ENCODE assay signal across 21 mouse cellular contexts in genomic region chr12:59821698-59822097, GRCm38 (mm10).
A peak's percentile ranks its signal among the peaks of the same experiment; 100 is the strongest.
DNase-seq lines count a peak whose midpoint lies in the region; ATAC-seq and TF ChIP-seq lines count a peak whose summit lies in the region.
"Had no signal": no experiment of that assay in that cellular context is flagged by ENCODE, and none has a peak within 500 bp of the region (broad histone marks: within the 10 kb centered on the region; RNA-seq: fewer than 3 reads in every experiment).

No protein-coding gene starts in this region.

- TF ChIP-seq EP300 in stomach, postnatal 0 days (optimal IDR thresholded peaks at IDR 0.05): no peak

- H3K27ac ChIP-seq in heart, embryonic 11.5 days (ENCODE audit: low read depth, low read length): no peak overlapping the region
- peak overlapping the region; percentile 49; the same call in 1 of the 2 replicates for H3K27ac ChIP-seq in stomach, embryonic 16.5 days (ENCODE audit: low read length)
- no peak overlapping the region for H3K27ac ChIP-seq in stomach, postnatal 0 days (replicated peaks)

- H3K4me3 ChIP-seq in heart, embryonic 11.5 days (ENCODE audit: low read depth, low read length): no peak overlapping the region
- no peak overlapping the region for H3K4me3 ChIP-seq in stomach, embryonic 16.5 days (replicated peaks; ENCODE audit: low read length)
- no peak overlapping the region for H3K4me3 ChIP-seq in stomach, postnatal 0 days (ENCODE audit: low read depth, low read length)

- DNase-seq in frontal cortex, postnatal 25 days (ENCODE audit: low spot score in 2 of 2): no peak
- DNase-seq in heart, adult 11 months: peak; percentile 59
- no peak for DNase-seq in stomach, postnatal 0 days (ENCODE audit: low spot score)
- DNase-seq: adrenal gland, adult 2 months; adrenal gland, adult 8-10 months; adrenal gland, postnatal 10 days; adrenal gland, postnatal 14 days; adrenal gland, postnatal 25 days; adrenal gland, postnatal 36 days; B cell, adult 2 months; cerebellum, adult 11 months; cerebellum, adult 11-12 months; cerebellum, adult 18-20 months had no signal

- no peak for TF ChIP-seq CTCF in stomach, postnatal 0 days (IDR thresholded peaks at IDR 0.05; ENCODE audit: low read depth)

- H3K4me1 ChIP-seq in heart, embryonic 11.5 days (ENCODE audit: control insufficient read depth, insufficient read depth, low read length): no peaks in the 10 kb centered on the region
- 0 out of 2 replicates have a peak, but pooled peaks cover 2% of the 10 kb centered on the region for H3K4me1 ChIP-seq in stomach, embryonic 16.5 days (ENCODE audit: control insufficient read depth, insufficient read depth, low read length)
- H3K4me1 ChIP-seq in stomach, postnatal 0 days (replicated peaks; ENCODE audit: control insufficient read depth, insufficient read depth): no peaks in the 10 kb centered on the region

- no peak overlapping the region for H3K9ac ChIP-seq in heart, embryonic 11.5 days (ENCODE audit: low read depth, low read length)
- H3K9ac ChIP-seq in stomach, embryonic 16.5 days (ENCODE audit: low read length): no peak overlapping the region
- no peak overlapping the region for H3K9ac ChIP-seq in stomach, postnatal 0 days (ENCODE audit: low read length)

- H3K9me3 ChIP-seq in heart, embryonic 11.5 days (replicated peaks; ENCODE audit: control insufficient read depth, low read length): no peaks in the 10 kb centered on the region
- no peaks in the 10 kb centered on the region for H3K9me3 ChIP-seq in stomach, embryonic 16.5 days (replicated peaks; ENCODE audit: control insufficient read depth, low read length)
- H3K9me3 ChIP-seq in stomach, postnatal 0 days (ENCODE audit: control insufficient read depth, low read length): no peaks in the 10 kb centered on the region

- no peak overlapping the region for H3K4me2 ChIP-seq in heart, embryonic 11.5 days
- H3K4me2 ChIP-seq in stomach, embryonic 16.5 days (ENCODE audit: low read depth, low read length): no peak overlapping the region
- H3K4me2 ChIP-seq in stomach, postnatal 0 days (replicated peaks; ENCODE audit: low read depth): no peak overlapping the region

- 81% methylated on average over 2 of the region's 2 CpGs for WGBS in heart, embryonic 11.5 days (ENCODE audit: insufficient replicate concordance)
- WGBS in stomach, embryonic 16.5 days: 59% methylated on average over 2 of the region's 2 CpGs
- 49% methylated on average over 2 of the region's 2 CpGs for WGBS in stomach, postnatal 0 days

- H3K36me3 ChIP-seq in heart, embryonic 11.5 days (ENCODE audit: control insufficient read depth, insufficient read depth, low read length): no peaks in the 10 kb centered on the region
- H3K36me3 ChIP-seq in stomach, embryonic 16.5 days (ENCODE audit: control insufficient read depth, insufficient read depth, low read length): no peaks in the 10 kb centered on the region
- H3K36me3 ChIP-seq in stomach, postnatal 0 days (ENCODE audit: control insufficient read depth, insufficient read depth, low read length): no peaks in the 10 kb centered on the region
- H3K36me3 ChIP-seq: G1E had no signal

- ATAC-seq in frontal cortex, adult (ENCODE audit: low TSS enrichment): peak; percentile 72
- no peak for ATAC-seq in heart, embryonic 11.5 days (replicated peaks; ENCODE audit: insufficient number of reproducible peaks, low FRiP score, low TSS enrichment)
- ATAC-seq in stomach, embryonic 16.5 days (ENCODE audit: insufficient read depth, low FRiP score): no peak
- ATAC-seq in stomach, postnatal 0 days (ENCODE audit: low FRiP score, low TSS enrichment): no peak
- ATAC-seq: activated CD4-positive, CD25-positive, alpha-beta regulatory T cell, adult 4 months; CD4-positive, CD25-positive, alpha-beta regulatory T cell, adult 4 months; Patski had no signal

- no peaks in the 10 kb centered on the region for H3K27me3 ChIP-seq in heart, embryonic 11.5 days (ENCODE audit: control insufficient read depth, insufficient read depth, low read length)
- H3K27me3 ChIP-seq in stomach, embryonic 16.5 days (ENCODE audit: control insufficient read depth, insufficient read depth, low read length): no peaks in the 10 kb centered on the region
- no peaks in the 10 kb centered on the region for H3K27me3 ChIP-seq in stomach, postnatal 0 days (ENCODE audit: control insufficient read depth, insufficient read depth, low read length)
- H3K27me3 ChIP-seq: CH12.LX, Patski had no signal
